Mouse (Mus musculus): ENCODE results near the gene Gm44502. TPM values are rescaled to one million over a fixed set of nuclear protein-coding genes. Genes with fewer than 3 reads are reported as not detected.

The Gm44502 gene
- 5.1 and 5.5 TPM in 2 replicates for polyA plus RNA-seq (2012; rRNA removed; ENCODE audit: low replicate concordance)

DNA sequence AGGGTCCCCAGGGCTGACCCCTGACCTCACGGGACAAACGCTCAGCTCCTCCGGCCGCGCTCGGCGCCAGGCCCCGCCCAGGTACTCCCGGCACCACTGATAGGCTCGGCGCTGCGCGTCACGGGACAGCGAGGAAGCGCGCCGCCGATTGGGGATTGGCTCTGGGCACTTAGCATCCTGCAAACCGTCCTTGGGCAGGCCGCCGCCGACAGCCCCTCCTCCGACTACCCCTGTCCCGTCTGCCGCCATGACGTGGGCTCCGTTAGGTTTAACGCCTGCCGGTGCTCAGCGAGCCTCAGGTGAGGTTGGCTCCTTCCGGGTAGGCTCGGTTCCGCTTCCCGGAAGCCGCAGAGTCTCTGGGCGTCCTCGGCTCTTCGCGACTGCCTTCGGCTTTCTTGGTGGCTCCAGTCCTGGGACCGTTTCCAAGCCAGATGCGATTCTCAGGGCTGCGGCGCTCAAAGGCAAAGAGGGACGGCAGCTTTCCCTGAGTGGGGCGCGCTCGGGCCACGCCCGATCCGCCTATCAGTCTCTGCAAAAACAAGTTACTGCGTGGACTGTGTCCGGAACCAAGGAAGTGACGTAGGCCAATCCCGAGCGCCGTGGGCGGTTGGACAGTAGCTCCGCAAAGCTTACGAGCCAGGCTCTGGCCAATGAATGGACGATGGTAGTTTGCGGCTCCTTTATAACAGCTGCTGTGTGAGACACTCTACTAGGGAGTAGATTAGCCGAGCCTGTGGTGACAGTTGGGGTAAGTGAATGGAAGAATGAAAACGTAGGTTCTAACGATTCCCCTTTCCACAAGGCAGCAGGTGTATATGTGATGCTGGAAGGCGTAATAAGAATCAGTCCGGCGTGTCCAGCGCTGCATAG is at the start of gene Gm44502, which contains the start of the genes C730034F03Rik and Chkb:
Gm44502 (minus strand) TSS at position 345 of the 870 bp plus-strand sequence.
C730034F03Rik (plus strand) TSS at position 238 of the 870 bp plus-strand sequence.
Chkb (minus strand) TSS at position 557 of the 870 bp plus-strand sequence.

GRCm38 (mm10) chr15:89477091-89477491 is 47.6 kb upstream of the Gm44502 start, which contains the start of gene Arsa:
Gene Arsa (minus strand): TSS chr15:89477425.

DNA sequence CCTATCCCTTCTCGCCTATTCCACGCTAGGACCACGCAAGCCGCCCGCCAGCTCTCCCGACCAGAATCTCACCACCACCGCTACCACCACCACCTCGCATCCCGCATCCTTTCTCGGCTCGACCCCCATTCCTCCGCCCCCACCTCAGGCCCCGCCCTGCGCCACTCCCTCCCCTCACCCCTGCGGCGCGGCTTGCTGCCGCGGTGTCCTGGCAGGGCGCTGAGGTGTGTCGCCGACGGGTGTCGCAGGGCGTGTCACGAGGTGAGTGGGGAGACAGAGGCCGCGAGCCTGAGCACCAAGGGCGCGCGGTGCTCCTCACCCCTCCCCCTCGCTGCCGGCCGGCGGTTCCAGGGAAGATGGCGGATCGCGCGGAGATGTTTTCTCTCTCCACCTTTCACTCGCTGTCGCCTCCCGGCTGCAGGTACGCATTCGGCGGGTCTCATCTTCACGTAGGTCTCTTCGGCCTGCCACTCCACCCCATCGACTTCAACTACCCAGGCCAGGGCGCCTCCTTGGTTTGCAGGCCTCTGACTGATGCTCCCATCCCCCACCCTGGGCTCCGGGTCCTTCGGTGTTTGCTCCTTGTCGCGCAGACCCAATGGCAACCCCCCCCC is 24.5 kb upstream of the Gm44502 start, which contains the start of gene Mapk8ip2:
Mapk8ip2 (plus strand) TSS at position 49 of the 614 bp plus-strand sequence.

DNA sequence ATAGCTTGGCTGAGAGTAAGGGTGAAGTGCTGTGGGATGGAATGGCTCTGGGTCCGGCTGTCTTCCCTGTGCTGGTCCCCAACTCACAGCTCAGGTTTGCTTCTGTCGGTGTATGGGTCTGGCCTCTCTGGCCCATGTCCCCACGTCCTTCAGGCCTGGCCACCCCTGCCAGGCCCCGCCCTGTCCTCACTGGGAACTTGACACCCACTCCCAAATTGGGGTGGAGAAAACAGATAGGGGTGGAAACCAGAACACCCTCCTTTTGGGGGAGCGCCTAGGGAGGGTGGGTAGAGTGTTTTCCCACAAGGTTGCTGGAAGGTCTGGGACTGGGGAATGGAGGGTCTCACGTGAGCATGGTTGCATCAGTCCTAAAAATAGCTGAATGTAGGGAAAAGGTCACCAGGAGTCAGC is 3.8 kb downstream of the Gm44502 start, which contains the start of gene Cpt1b:
Cpt1b (minus strand) TSS at position 153 of the 411 bp plus-strand sequence.

DNA sequence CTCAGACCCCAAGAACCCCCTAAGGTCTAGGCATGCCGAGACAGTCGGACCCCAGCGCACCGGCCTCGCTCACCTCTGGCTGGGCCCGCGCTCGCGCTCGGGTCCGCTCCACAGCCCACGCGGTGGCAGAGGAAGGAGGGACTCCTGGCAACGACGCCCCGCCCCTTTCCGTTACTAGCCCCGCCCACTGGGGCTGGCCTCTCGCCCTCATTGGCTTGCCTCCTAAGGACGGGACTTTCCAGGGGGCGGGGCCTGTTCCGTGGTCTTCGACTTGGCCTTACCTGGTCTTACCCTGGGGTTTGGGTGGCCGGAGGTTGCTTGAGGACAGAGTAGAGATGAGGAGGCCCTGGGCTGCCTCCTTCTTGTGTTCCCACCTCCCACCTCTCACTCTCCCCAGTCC is 19.4 kb downstream of the Gm44502 start, which contains the start of gene Syce3:
Syce3 (minus strand) TSS at position 386 of the 400 bp plus-strand sequence.

GRCm38 (mm10) chr15:89384617-89385016 is 44.9 kb downstream of the Gm44502 start, which contains the start of gene Klhdc7b:
Gene Klhdc7b (plus strand): TSS chr15:89384917.

GRCm38 (mm10) chr15:89378831-89379401 is 50.6 kb downstream of the Gm44502 start, which contains the start of gene Odf3b:
Gene Odf3b (minus strand): TSS chr15:89379282.

GRCm38 (mm10) chr15:89376957-89377356 is 52.5 kb downstream of the Gm44502 start, which contains the start of gene Tymp:
Gene Tymp (minus strand): TSS chr15:89377039.

DNA sequence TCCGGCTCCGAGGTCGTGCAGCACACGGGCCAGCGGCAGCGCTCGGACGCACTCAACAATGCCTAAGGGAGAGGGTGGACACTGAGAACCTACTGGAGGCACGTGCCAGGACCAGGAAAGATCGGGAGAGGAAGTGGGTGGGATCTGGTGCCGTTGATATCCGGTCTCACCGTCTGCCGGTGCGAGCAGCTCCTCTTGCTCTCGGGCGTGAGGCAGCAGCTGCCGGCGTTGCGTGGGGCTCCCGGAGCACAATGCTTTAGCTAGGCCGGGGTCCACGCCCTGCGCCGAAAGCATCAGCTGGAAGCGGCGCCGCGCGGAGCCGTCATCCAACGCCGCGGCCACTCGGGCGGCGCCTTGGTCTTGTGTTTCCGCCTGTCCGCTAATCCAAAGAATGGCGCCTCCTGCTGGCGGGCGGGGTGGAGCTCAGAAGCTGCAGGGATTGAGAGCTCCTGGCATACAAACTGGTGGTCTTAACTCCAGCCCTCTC is 55.7 kb downstream of the Gm44502 start, which contains the start of gene Sco2:
Sco2 (minus strand) TSS at position 85 of the 487 bp plus-strand sequence.

Other genes starting within 250 kb of the Gm44502 start
- 257 and 402 TPM in 2 replicates for gene Plxnb2, start 248.9 kb downstream of the Gm44502 start, polyA plus RNA-seq (2012; rRNA removed; ENCODE audit: low replicate concordance)
- gene Dennd6b, start 233.2 kb downstream of the Gm44502 start, polyA plus RNA-seq (2012; rRNA removed; ENCODE audit: low replicate concordance) = 12.6 and 17.4 TPM in 2 replicates
- 252 and 373 TPM in 2 replicates for gene Ppp6r2, start 218.1 kb downstream of the Gm44502 start, polyA plus RNA-seq (2012; rRNA removed; ENCODE audit: low replicate concordance)
- 150 and 156 TPM in 2 replicates for gene Sbf1, start 114.4 kb downstream of the Gm44502 start, polyA plus RNA-seq (2012; rRNA removed; ENCODE audit: low replicate concordance)
- 0.59 and 3.3 TPM in 2 replicates for gene Adm2, start 107.0 kb downstream of the Gm44502 start, polyA plus RNA-seq (2012; rRNA removed; ENCODE audit: low replicate concordance)
- gene Miox, start 95.3 kb downstream of the Gm44502 start, polyA plus RNA-seq (2012; rRNA removed; ENCODE audit: low replicate concordance) = 0.21 TPM in 1 of 2 replicates, not detected in the other
- gene Lmf2, start 74.0 kb downstream of the Gm44502 start, polyA plus RNA-seq (2012; rRNA removed; ENCODE audit: low replicate concordance) = 30.4 and 32.4 TPM in 2 replicates
- 97.4 and 142 TPM in 2 replicates for gene Ncaph2, start 74.0 kb downstream of the Gm44502 start, polyA plus RNA-seq (2012; rRNA removed; ENCODE audit: low replicate concordance)
- gene Sco2, start 55.9 kb downstream of the Gm44502 start, polyA plus RNA-seq (2012; rRNA removed; ENCODE audit: low replicate concordance) = 308 and 600 TPM in 2 replicates
- gene Tymp, start 52.7 kb downstream of the Gm44502 start, polyA plus RNA-seq (2012; rRNA removed; ENCODE audit: low replicate concordance) = 99.3 and 259 TPM in 2 replicates
- gene Odf3b, start 50.4 kb downstream of the Gm44502 start, polyA plus RNA-seq (2012; rRNA removed; ENCODE audit: low replicate concordance) = 108 and 177 TPM in 2 replicates
- gene Klhdc7b, start 44.8 kb downstream of the Gm44502 start, polyA plus RNA-seq (2012; rRNA removed; ENCODE audit: low replicate concordance) = 2.8 and 3.0 TPM in 2 replicates
- 0.78 and 1.7 TPM in 2 replicates for gene Syce3, start 19.2 kb downstream of the Gm44502 start, polyA plus RNA-seq (2012; rRNA removed; ENCODE audit: low replicate concordance)
- gene Cpt1b, start 3.8 kb downstream of the Gm44502 start, polyA plus RNA-seq (2012; rRNA removed; ENCODE audit: low replicate concordance) = 2.7 and 2.8 TPM in 2 replicates
- gene C730034F03Rik, start 107 bp downstream of the Gm44502 start, polyA plus RNA-seq (2012; rRNA removed; ENCODE audit: low replicate concordance) = 0.21 and 0.41 TPM in 2 replicates
- gene Chkb, start 212 bp upstream of the Gm44502 start, polyA plus RNA-seq (2012; rRNA removed; ENCODE audit: low replicate concordance) = 104 and 155 TPM in 2 replicates
- gene Mapk8ip2, start 24.2 kb upstream of the Gm44502 start, polyA plus RNA-seq (2012; rRNA removed; ENCODE audit: low replicate concordance) = 0.81 and 1.0 TPM in 2 replicates
- gene Arsa, start 47.7 kb upstream of the Gm44502 start, polyA plus RNA-seq (2012; rRNA removed; ENCODE audit: low replicate concordance) = 35.8 and 42.8 TPM in 2 replicates
- gene Shank3, start 69.9 kb upstream of the Gm44502 start, polyA plus RNA-seq (2012; rRNA removed; ENCODE audit: low replicate concordance) = 7.7 and 8.7 TPM in 2 replicates
- 0.13 and 0.34 TPM in 2 replicates for gene Acr, start 138.6 kb upstream of the Gm44502 start, polyA plus RNA-seq (2012; rRNA removed; ENCODE audit: low replicate concordance)
- 1.0 and 3.9 TPM in 2 replicates for gene Rabl2, start 162.2 kb upstream of the Gm44502 start, polyA plus RNA-seq (2012; rRNA removed; ENCODE audit: low replicate concordance)